Mouse (Mus musculus): ENCODE measurements around the gene Rps15. TPM values are rescaled to one million over a fixed set of nuclear protein-coding genes. Genes with fewer than 3 reads are reported as not detected.

The Rps15 gene
- polyA plus RNA-seq, 1 experiment, result 2,641 TPM

GRCm38 (mm10) chr10:80302471-80302881, 10.2 kb downstream of the Rps15 start:
- Histone ChIP-seq H3K27ac (ENCODE audit: insufficient read depth, low read length) (no peak overlapping the region), H3K4me3 (ENCODE audit: low read depth, low read length) (no peak overlapping the region), H3K27me3 (ENCODE audit: control insufficient read depth, insufficient read depth, low read length, poor library complexity, severe bottlenecking) (no peaks in the 10 kb centered on the region), H3K9me3 (replicated peaks; ENCODE audit: control insufficient read depth, insufficient read depth, low read length, poor library complexity, severe bottlenecking) (no peaks in the 10 kb centered on the region), H3K4me1 (ENCODE audit: control insufficient read depth, insufficient read depth, low read length) (peaks cover 2% of the 10 kb centered on the region), H3K9ac (ENCODE audit: low read depth, poor library complexity, severe bottlenecking) (no peak overlapping the region), H3K36me3 (ENCODE audit: control insufficient read depth, insufficient read depth, low read length, poor library complexity, severe bottlenecking) (no peaks in the 10 kb centered on the region)
- TF ChIP-seq EP300 (IDR thresholded peaks at IDR 0.05; ENCODE audit: insufficient read depth, low read depth, low read length) (no peak), POLR2A (IDR thresholded peaks at IDR 0.05; ENCODE audit: insufficient read depth, low read length) (no peak), CTCF (IDR thresholded peaks at IDR 0.05; ENCODE audit: low read depth, low read length) (no peak)

GRCm38 (mm10) chr10:80304458-80304857, 12.2 kb downstream of the Rps15 start:
- peak overlapping the region; percentile 32 for H3K9ac ChIP-seq (ENCODE audit: low read depth, poor library complexity, severe bottlenecking)
- TF ChIP-seq POLR2A (IDR thresholded peaks at IDR 0.05; ENCODE audit: insufficient read depth, low read length) (no peak), EP300 (IDR thresholded peaks at IDR 0.05; ENCODE audit: insufficient read depth, low read depth, low read length) (no peak), CTCF (IDR thresholded peaks at IDR 0.05; ENCODE audit: low read depth, low read length) (no peak)
- H3K27me3 ChIP-seq (ENCODE audit: control insufficient read depth, insufficient read depth, low read length, poor library complexity, severe bottlenecking), result no peaks in the 10 kb centered on the region
- H3K27ac ChIP-seq (ENCODE audit: insufficient read depth, low read length), result no peak overlapping the region
- no peaks in the 10 kb centered on the region for H3K4me1 ChIP-seq (ENCODE audit: control insufficient read depth, insufficient read depth, low read length)
- no peaks in the 10 kb centered on the region for H3K36me3 ChIP-seq (ENCODE audit: control insufficient read depth, insufficient read depth, low read length, poor library complexity, severe bottlenecking)
- H3K9me3 ChIP-seq (replicated peaks; ENCODE audit: control insufficient read depth, insufficient read depth, low read length, poor library complexity, severe bottlenecking), result no peaks in the 10 kb centered on the region
- peak overlapping the region; percentile 77 for H3K4me3 ChIP-seq (ENCODE audit: low read depth, low read length)

GRCm38 (mm10) chr10:80304862-80305261, 12.6 kb downstream of the Rps15 start:
- Histone ChIP-seq H3K4me3 (ENCODE audit: low read depth, low read length) (peak overlapping the region; percentile 77), H3K4me1 (ENCODE audit: control insufficient read depth, insufficient read depth, low read length) (no peaks in the 10 kb centered on the region), H3K27me3 (ENCODE audit: control insufficient read depth, insufficient read depth, low read length, poor library complexity, severe bottlenecking) (no peaks in the 10 kb centered on the region), H3K36me3 (ENCODE audit: control insufficient read depth, insufficient read depth, low read length, poor library complexity, severe bottlenecking) (no peaks in the 10 kb centered on the region), H3K27ac (ENCODE audit: insufficient read depth, low read length) (no peak overlapping the region), H3K9ac (ENCODE audit: low read depth, poor library complexity, severe bottlenecking) (peak overlapping the region; percentile 32), H3K9me3 (replicated peaks; ENCODE audit: control insufficient read depth, insufficient read depth, low read length, poor library complexity, severe bottlenecking) (no peaks in the 10 kb centered on the region)
- TF ChIP-seq CTCF (IDR thresholded peaks at IDR 0.05; ENCODE audit: low read depth, low read length), result no peak
- peak; percentile 80 for TF ChIP-seq POLR2A (IDR thresholded peaks at IDR 0.05; ENCODE audit: insufficient read depth, low read length)

- Histone ChIP-seq H3K9me3 (replicated peaks; ENCODE audit: control insufficient read depth, insufficient read depth, low read length, poor library complexity, severe bottlenecking) (no peaks in the 10 kb centered on the region), H3K4me3 (ENCODE audit: low read depth, low read length) (peak overlapping the region; percentile 44), H3K9ac (ENCODE audit: low read depth, poor library complexity, severe bottlenecking) (no peak overlapping the region), H3K36me3 (ENCODE audit: control insufficient read depth, insufficient read depth, low read length, poor library complexity, severe bottlenecking) (no peaks in the 10 kb centered on the region), H3K27ac (ENCODE audit: insufficient read depth, low read length) (no peak overlapping the region), H3K27me3 (ENCODE audit: control insufficient read depth, insufficient read depth, low read length, poor library complexity, severe bottlenecking) (no peaks in the 10 kb centered on the region), H3K4me1 (ENCODE audit: control insufficient read depth, insufficient read depth, low read length) (no peaks in the 10 kb centered on the region)
- no peak for TF ChIP-seq POLR2A (IDR thresholded peaks at IDR 0.05; ENCODE audit: insufficient read depth, low read length)
- TF ChIP-seq CTCF (IDR thresholded peaks at IDR 0.05; ENCODE audit: low read depth, low read length), result no peak
- no peak for TF ChIP-seq EP300 (IDR thresholded peaks at IDR 0.05; ENCODE audit: insufficient read depth, low read depth, low read length)
Observed at GRCm38 (mm10) chr10:80311560-80311959, 19.3 kb downstream of the Rps15 start.

- Histone ChIP-seq H3K27ac (ENCODE audit: insufficient read depth, low read length) (no peak overlapping the region), H3K4me3 (ENCODE audit: low read depth, low read length) (peak overlapping the region; percentile 8), H3K9me3 (replicated peaks; ENCODE audit: control insufficient read depth, insufficient read depth, low read length, poor library complexity, severe bottlenecking) (no peaks in the 10 kb centered on the region), H3K4me1 (ENCODE audit: control insufficient read depth, insufficient read depth, low read length) (no peaks in the 10 kb centered on the region), H3K36me3 (ENCODE audit: control insufficient read depth, insufficient read depth, low read length, poor library complexity, severe bottlenecking) (no peaks in the 10 kb centered on the region), H3K27me3 (ENCODE audit: control insufficient read depth, insufficient read depth, low read length, poor library complexity, severe bottlenecking) (no peaks in the 10 kb centered on the region), H3K9ac (ENCODE audit: low read depth, poor library complexity, severe bottlenecking) (peak overlapping the region; percentile 26; the same call in 1 of the 2 replicates)
- no peak for TF ChIP-seq CTCF (IDR thresholded peaks at IDR 0.05; ENCODE audit: low read depth, low read length)
- TF ChIP-seq EP300 (IDR thresholded peaks at IDR 0.05; ENCODE audit: insufficient read depth, low read depth, low read length), result no peak
- no peak for TF ChIP-seq POLR2A (IDR thresholded peaks at IDR 0.05; ENCODE audit: insufficient read depth, low read length)
Observed at GRCm38 (mm10) chr10:80312586-80313504, 20.6 kb downstream of the Rps15 start.

- Histone ChIP-seq H3K9ac (ENCODE audit: low read depth, poor library complexity, severe bottlenecking) (peak overlapping the region; percentile 26; the same call in 1 of the 2 replicates), H3K27me3 (ENCODE audit: control insufficient read depth, insufficient read depth, low read length, poor library complexity, severe bottlenecking) (no peaks in the 10 kb centered on the region), H3K9me3 (replicated peaks; ENCODE audit: control insufficient read depth, insufficient read depth, low read length, poor library complexity, severe bottlenecking) (no peaks in the 10 kb centered on the region), H3K27ac (ENCODE audit: insufficient read depth, low read length) (no peak overlapping the region), H3K4me3 (ENCODE audit: low read depth, low read length) (peak overlapping the region; percentile 8), H3K4me1 (ENCODE audit: control insufficient read depth, insufficient read depth, low read length) (no peaks in the 10 kb centered on the region), H3K36me3 (ENCODE audit: control insufficient read depth, insufficient read depth, low read length, poor library complexity, severe bottlenecking) (no peaks in the 10 kb centered on the region)
- no peak for TF ChIP-seq POLR2A (IDR thresholded peaks at IDR 0.05; ENCODE audit: insufficient read depth, low read length)
- TF ChIP-seq CTCF (IDR thresholded peaks at IDR 0.05; ENCODE audit: low read depth, low read length), result no peak
- TF ChIP-seq EP300 (IDR thresholded peaks at IDR 0.05; ENCODE audit: insufficient read depth, low read depth, low read length), result no peak
Observed at GRCm38 (mm10) chr10:80313627-80314201, 21.5 kb downstream of the Rps15 start.
